Mouse (Mus musculus): ENCODE measurements around the gene Gm10188. TPM values are rescaled to one million over a fixed set of nuclear protein-coding genes. Genes with fewer than 3 reads are reported as not detected.

The Gm10188 gene
- polyA plus RNA-seq, 2 experiments from 2014 or later = not detected

DNA sequence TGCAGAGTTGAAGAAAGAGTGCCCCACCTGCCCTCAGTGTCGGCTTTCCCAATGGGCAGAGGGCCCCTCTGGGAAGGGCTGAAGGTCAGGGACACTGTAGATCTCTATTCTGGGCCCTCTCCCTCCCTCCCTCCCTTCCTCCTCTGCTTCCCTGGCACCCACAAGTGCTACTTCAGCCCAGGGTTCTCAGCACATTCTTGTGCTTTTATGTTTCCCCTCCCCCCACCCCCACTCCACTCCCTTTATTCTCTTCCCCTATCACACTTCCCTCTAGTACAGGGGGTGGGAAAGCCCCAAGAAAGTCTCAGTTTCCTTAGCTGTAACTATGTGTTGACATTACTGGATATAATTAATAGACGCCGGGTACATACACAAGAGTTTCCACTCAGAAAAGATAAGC is 34.9 kb downstream of the Gm10188 start:
- ATAC-seq = no peak

GRCm38 (mm10) chr1:132193806-132194205 is 35.8 kb downstream of the Gm10188 start:
- no peak for ATAC-seq

- ATAC-seq = no peak
These were observed 37.5 kb downstream of the Gm10188 start for GRCm38 (mm10) chr1:132191786-132192680.

DNA sequence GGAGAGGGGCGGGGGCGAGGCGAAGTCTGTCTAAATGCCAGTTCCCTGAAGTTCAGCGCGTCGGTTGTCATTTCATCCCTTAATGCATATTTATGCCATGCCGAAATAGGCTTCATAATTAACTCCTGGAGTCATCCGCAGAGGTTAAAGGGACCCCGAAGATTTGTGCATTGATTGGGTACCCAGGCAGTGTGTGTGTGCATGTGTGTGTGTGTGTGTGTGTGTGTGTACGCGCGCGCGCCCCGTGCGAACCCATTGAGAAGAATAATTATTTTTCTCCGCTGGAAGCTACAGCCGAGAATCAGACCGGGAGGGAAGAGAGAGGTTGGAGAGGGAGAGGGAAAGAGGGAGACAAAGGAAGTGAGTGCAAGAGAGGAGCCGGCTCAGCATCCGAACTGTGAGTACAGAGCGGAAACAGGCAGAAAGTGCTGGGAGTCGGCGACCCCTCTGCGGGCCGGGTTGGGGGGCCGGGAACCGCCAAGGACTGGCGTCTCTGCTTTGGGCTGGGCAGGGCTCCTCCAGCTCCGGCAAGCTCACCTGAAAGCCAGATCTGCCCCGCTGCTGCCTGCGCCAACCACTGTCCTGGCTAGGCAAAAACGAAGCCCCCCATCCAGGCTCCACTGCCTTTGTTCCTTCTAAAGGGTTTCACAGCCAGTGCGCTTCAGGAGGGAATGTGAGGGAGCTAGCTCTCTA is 38.3 kb downstream of the Gm10188 start, which contains the start of the genes Lemd1 and AC124108.1:
Lemd1 (plus strand) TSS at position 339 of the 693 bp plus-strand sequence.
AC124108.1 (plus strand) TSS at position 365 of the 693 bp plus-strand sequence.
- no peak for ATAC-seq

- no peak for ATAC-seq
These were observed 38.9 kb downstream of the Gm10188 start for GRCm38 (mm10) chr1:132190621-132191092.

- no peak for ATAC-seq
These were observed 39.5 kb downstream of the Gm10188 start for GRCm38 (mm10) chr1:132190040-132190513.

DNA sequence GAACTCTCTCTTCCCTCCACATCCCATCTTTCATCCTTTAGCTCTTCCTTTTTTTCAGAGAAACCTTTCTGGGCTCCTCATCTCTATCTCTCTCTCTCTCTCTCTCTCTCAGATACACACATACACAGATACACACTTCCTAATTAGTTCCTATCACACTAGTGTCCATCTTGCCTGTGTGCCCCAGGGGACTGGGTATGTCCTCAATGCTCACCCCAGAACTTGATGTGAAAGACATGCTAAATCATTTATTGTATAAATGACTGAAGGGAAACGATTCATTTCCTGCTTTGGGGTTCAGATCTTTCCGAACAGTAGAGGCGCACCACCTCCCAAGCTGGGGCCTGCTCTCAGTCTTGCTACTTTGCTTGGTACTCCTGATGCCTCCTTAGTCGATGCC is 40.3 kb downstream of the Gm10188 start:
- ATAC-seq = no peak

DNA sequence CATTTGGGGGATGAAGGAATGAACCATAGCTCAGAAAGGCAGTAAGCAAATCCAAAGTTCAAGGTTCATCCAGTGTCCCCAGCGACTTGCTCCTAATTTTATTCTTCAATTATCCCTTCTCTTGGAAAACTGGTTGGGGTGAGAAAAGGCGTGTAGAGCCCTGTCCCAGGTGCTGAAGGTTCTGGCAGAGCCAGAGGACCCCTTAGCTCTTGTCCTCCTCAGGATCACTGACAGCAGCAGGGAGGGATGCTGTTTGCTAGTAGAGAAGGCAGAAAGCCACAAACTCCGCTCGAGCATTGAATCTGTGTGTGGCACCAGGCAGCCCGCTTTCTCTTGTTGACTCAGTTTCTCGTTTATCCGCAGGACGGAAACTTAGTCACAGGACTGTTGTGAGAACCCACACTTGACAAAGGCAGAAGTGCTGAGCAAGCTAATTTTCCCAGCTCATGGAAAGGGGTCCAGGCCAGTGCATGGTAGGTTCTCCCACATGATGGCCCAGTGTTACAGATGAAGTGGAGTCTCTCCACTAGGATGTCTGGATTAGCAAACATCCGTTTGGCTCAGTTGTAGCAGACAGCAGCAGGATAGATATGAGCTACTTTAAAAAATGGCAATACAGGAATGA is 41.0 kb downstream of the Gm10188 start:
- ATAC-seq = no peak

DNA sequence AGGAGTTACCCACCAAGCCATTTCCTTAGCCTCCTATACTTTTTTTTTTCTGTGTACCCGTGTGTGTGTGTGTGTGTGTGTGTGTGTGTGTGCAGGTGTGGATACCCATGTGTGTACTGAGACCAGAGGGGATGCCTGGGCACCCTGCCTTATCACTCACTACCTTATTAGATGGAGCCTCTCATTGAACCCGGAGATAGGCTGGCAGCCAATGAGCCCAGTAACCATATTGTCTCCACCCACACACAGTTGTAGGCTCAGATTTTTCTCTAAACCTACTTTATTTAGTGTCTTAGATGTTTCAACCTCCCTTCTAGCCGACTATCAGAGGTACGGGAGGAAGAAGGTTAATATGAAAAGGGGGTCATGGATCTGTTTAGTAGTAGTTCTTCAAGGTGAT is 43.3 kb downstream of the Gm10188 start:
- ATAC-seq = no peak

Other genes starting within 250 kb of the Gm10188 start
- gene Elk4, start 222.2 kb downstream of the Gm10188 start, polyA plus RNA-seq (2017; shearing (Covaris generic)) = 10 to 100 TPM; 58.2 to 68.3 TPM
- 10 to 100 TPM; 29.5 to 38.7 TPM for gene Mfsd4a, start 161.7 kb downstream of the Gm10188 start, polyA plus RNA-seq (2017; shearing (Covaris generic))
- not detected for gene Cdk18, start 90.1 kb downstream of the Gm10188 start, polyA plus RNA-seq (2017; shearing (Covaris generic))
- not detected for gene Lemd1, start 38.3 kb downstream of the Gm10188 start, polyA plus RNA-seq (2017; shearing (Covaris generic))
- gene AC124108.1, start 38.3 kb downstream of the Gm10188 start, polyA plus RNA-seq (2017; shearing (Covaris generic)) = not detected
- under 1 TPM in 1 of 2 experiments, not detected in 1; 0.07 TPM for gene Klhdc8a, start 68.9 kb upstream of the Gm10188 start, polyA plus RNA-seq (2017; shearing (Covaris generic))
- 1 to 10 TPM; 2.0 to 4.3 TPM for gene Nuak2, start 86.4 kb upstream of the Gm10188 start, polyA plus RNA-seq (2017; shearing (Covaris generic))
- gene Tmcc2, start 161.5 kb upstream of the Gm10188 start, polyA plus RNA-seq (2017; shearing (Covaris generic)) = 1 to 10 TPM; 1.0 to 1.2 TPM
- 1 to 10 TPM; 4.9 to 7.1 TPM for gene Dstyk, start 187.8 kb upstream of the Gm10188 start, polyA plus RNA-seq (2017; shearing (Covaris generic))
- 10 to 100 TPM; 34.8 to 40.9 TPM for gene Rbbp5, start 247.6 kb upstream of the Gm10188 start, polyA plus RNA-seq (2017; shearing (Covaris generic))